Mouse (Mus musculus) olfactory bulb, adult 2 months (tissue): ENCODE results near the gene Srgap2.

ENCODE experiments used
- CTCF ChIP-seq: fragments of 200-500 bp; IDR thresholded peaks from 2 replicates; pipeline ENCODE4 v1.5.1; 2012; ENCODE audit warnings: low read depth, mild to moderate bottlenecking, low read length, moderate library complexity; ENCODE audit not compliant: insufficient read depth
- POLR2A ChIP-seq: fragments of 200-500 bp; IDR thresholded peaks from 2 replicates; pipeline ENCODE4 v1.6.1; 2012; ENCODE audit warnings: mild to moderate bottlenecking, low read depth, low read length, moderate library complexity; ENCODE audit not compliant: insufficient read depth

DNA sequence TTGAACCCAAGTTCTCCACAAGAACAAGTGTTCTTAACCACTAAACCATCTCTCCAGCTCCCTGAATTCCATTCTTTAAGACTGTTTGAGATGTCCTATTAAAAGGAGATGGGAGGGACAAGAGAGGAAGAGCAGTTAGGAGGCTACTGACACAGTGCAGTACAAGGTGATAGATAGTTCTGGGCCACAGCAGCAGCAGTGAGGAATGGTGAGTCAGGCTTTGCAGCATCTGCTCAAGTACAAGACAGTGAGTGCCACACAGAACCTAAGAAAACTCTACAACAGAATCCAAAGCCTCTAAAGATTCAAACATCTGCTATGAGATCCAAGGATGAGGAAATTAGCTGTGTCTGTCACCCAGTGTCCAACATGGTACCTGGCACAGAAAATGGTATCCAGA is 51.8 kb downstream of the Srgap2 start:
- no peak for TF ChIP-seq CTCF
- no peak for TF ChIP-seq POLR2A
